Mouse (Mus musculus): ENCODE measurements around the gene Smurf1. TPM values are rescaled to one million over a fixed set of nuclear protein-coding genes. Genes with fewer than 3 reads are reported as not detected.

Smurf1 gene
- total RNA-seq, 1 experiment, result 17.9 TPM

DNA sequence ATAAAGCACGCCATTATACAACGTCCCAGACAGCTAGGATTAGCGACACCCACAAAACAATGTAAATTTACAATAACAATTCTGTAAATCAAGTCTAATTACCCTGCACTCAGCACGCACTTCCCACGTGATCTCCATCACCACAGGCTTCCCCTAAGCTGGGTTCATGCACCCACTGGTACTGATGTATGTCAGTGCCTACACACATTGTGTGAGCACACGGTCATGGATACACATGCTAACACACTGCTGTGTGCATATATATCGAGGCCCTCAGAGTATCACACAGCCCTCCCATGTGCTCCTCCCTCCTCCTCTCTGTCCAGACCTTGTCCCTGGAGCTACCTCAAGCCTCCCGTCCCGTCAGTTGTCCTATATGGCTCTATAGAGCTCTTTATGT, 46.5 kb downstream of the Smurf1 start:
- H3K36me3 ChIP-seq (ENCODE audit: control insufficient read depth, insufficient read depth, low read length, poor library complexity, severe bottlenecking), result no peaks in the 10 kb centered on the region
- H3K4me3 ChIP-seq (ENCODE audit: insufficient read depth in 1 of 2, low read depth in 1 of 2, low read length in 2 of 2, poor library complexity in 1 of 2, severe bottlenecking in 1 of 2), result no peak overlapping the region
- TF ChIP-seq HCFC1 (IDR thresholded peaks at IDR 0.05; ENCODE audit: borderline replicate concordance, insufficient read depth, low read length) (no peak), ZC3H11A (IDR thresholded peaks at IDR 0.05; ENCODE audit: borderline replicate concordance, low read depth, low read length) (no peak), CHD2 (IDR thresholded peaks at IDR 0.05; ENCODE audit: low read depth, low read length) (no peak), MAFK (IDR thresholded peaks at IDR 0.05; ENCODE audit: insufficient read depth, low read depth, low read length) (no peak), ZNF384 (IDR thresholded peaks at IDR 0.05; ENCODE audit: low read depth, low read length) (no peak)
- H3K9me3 ChIP-seq (ENCODE audit: control insufficient read depth, insufficient read depth, low read depth, low read length), result no peaks in the 10 kb centered on the region
- H3K4me1 ChIP-seq (ENCODE audit: control insufficient read depth in 2 of 2, insufficient read depth in 2 of 2, low read length in 2 of 2, poor library complexity in 1 of 2), result peaks cover 2 to 13% of the 10 kb centered on the region in 2 experiments; a peak in 2 of 4 replicates
- no peak overlapping the region for H3K27ac ChIP-seq (ENCODE audit: insufficient read depth, low read depth, low read length, poor library complexity, severe bottlenecking)
- in situ Hi-C loops (cut with MboI; ENCODE audit: low sequenced_read_pairs in 2 of 2, unreplicated experiment in 2 of 2), result no loop called here
- DNase-seq (ENCODE audit: low read depth, low spot score), result no peak
- H3K9ac ChIP-seq (ENCODE audit: insufficient read depth, low read depth, low read length, poor library complexity, severe bottlenecking), result no peak overlapping the region

DNA sequence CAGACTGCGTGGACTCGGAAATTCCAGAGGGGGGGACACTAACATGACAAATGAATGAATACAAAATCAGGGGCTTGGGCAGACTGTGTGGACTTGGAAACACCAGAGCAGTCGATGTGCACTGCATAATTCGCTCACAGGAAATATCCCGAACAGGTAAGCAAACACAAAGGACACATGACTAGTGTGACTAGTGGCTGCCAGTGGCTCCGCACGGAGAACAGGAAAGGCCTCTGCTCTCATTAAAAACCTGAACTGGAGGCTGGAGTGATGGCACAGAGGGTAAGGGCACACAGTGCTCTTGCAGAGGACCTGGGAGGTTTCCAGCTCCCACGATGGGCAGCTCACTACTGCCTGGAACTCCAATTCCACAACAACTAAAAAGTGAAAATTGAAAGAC, 47.4 kb downstream of the Smurf1 start:
- no peak for TF ChIP-seq CHD2 (IDR thresholded peaks at IDR 0.05; ENCODE audit: low read depth, low read length)
- TF ChIP-seq ZNF384 (IDR thresholded peaks at IDR 0.05; ENCODE audit: low read depth, low read length), result no peak
- no peak for TF ChIP-seq MAFK (IDR thresholded peaks at IDR 0.05; ENCODE audit: insufficient read depth, low read depth, low read length)
- no peak for TF ChIP-seq ZC3H11A (IDR thresholded peaks at IDR 0.05; ENCODE audit: borderline replicate concordance, low read depth, low read length)
- TF ChIP-seq HCFC1 (IDR thresholded peaks at IDR 0.05; ENCODE audit: borderline replicate concordance, insufficient read depth, low read length), result no peak
- DNase-seq (ENCODE audit: low read depth, low spot score), result no peak
- H3K9ac ChIP-seq (ENCODE audit: insufficient read depth, low read depth, low read length, poor library complexity, severe bottlenecking), result no peak overlapping the region
- peaks cover 6 to 17% of the 10 kb centered on the region in 2 experiments; a peak in 3 of 4 replicates for H3K4me1 ChIP-seq (ENCODE audit: control insufficient read depth in 2 of 2, insufficient read depth in 2 of 2, low read length in 2 of 2, poor library complexity in 1 of 2)
- no peaks in the 10 kb centered on the region for H3K36me3 ChIP-seq (ENCODE audit: control insufficient read depth, insufficient read depth, low read length, poor library complexity, severe bottlenecking)
- in situ Hi-C loops (cut with MboI; ENCODE audit: low sequenced_read_pairs in 2 of 2, unreplicated experiment in 2 of 2), result no loop called here
- H3K9me3 ChIP-seq (ENCODE audit: control insufficient read depth, insufficient read depth, low read depth, low read length), result no peaks in the 10 kb centered on the region
- no peak overlapping the region for H3K27ac ChIP-seq (ENCODE audit: insufficient read depth, low read depth, low read length, poor library complexity, severe bottlenecking)
- H3K4me3 ChIP-seq (ENCODE audit: insufficient read depth in 1 of 2, low read depth in 1 of 2, low read length in 2 of 2, poor library complexity in 1 of 2, severe bottlenecking in 1 of 2), result no peak overlapping the region

DNA sequence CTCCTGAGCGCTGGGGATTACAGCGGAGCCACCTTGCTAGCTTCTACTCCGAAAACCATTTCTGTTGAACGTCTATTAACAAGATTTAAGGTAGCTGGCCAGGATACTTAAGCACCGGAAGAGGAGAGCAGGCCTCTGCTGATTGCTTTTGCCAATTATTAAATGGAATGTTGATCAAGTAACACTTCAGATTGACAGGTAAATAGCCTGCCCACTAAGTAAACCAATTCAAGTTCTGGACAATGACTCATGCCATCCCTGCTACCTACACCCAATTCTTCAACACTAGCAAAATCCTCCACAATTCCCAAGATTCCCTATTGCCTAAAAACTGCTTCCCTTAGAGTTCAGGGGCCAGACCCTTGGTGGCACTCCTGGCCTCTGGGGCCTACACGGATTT, 48.5 kb downstream of the Smurf1 start:
- Histone ChIP-seq H3K9me3 (ENCODE audit: control insufficient read depth, insufficient read depth, low read depth, low read length) (no peaks in the 10 kb centered on the region), H3K9ac (ENCODE audit: insufficient read depth, low read depth, low read length, poor library complexity, severe bottlenecking) (no peak overlapping the region), H3K36me3 (ENCODE audit: control insufficient read depth, insufficient read depth, low read length, poor library complexity, severe bottlenecking) (no peaks in the 10 kb centered on the region), H3K4me3 (ENCODE audit: insufficient read depth in 1 of 2, low read depth in 1 of 2, low read length in 2 of 2, poor library complexity in 1 of 2, severe bottlenecking in 1 of 2) (no peak overlapping the region), H3K4me1 (ENCODE audit: control insufficient read depth in 2 of 2, insufficient read depth in 2 of 2, low read length in 2 of 2, poor library complexity in 1 of 2) (peaks cover 8 to 20% of the 10 kb centered on the region in 2 experiments; a peak in 3 of 4 replicates), H3K27ac (ENCODE audit: insufficient read depth, low read depth, low read length, poor library complexity, severe bottlenecking) (no peak overlapping the region; the same call in 1 of the 2 replicates)
- DNase-seq (ENCODE audit: low read depth, low spot score), result no peak
- in situ Hi-C loops (cut with MboI; ENCODE audit: low sequenced_read_pairs in 2 of 2, unreplicated experiment in 2 of 2), result no loop called here
- no peak for TF ChIP-seq CHD2 (IDR thresholded peaks at IDR 0.05; ENCODE audit: low read depth, low read length)

DNA sequence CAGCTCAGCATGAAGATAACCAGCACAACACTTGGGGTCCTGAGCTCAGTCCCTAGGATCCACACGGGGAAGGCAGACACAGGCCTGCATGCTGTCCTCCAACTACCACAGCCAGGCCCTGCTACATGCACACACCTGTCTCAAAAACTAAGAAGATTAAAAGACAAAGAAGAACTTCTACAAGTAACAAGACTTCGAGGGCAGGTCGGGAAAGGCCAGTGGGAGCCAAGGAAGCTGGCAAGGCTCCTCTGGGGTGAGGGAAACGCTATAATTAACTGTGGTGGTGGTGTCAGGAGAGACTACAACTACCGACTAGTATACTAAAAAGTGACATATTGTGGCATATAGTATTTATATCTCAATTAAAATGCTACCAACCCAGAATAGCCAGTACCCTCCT, 49.8 kb downstream of the Smurf1 start:
- in situ Hi-C loops (cut with MboI; ENCODE audit: low sequenced_read_pairs in 2 of 2, unreplicated experiment in 2 of 2), result no loop called here
- Histone ChIP-seq H3K9me3 (ENCODE audit: control insufficient read depth, insufficient read depth, low read depth, low read length) (no peaks in the 10 kb centered on the region), H3K4me3 (ENCODE audit: insufficient read depth in 1 of 2, low read depth in 1 of 2, low read length in 2 of 2, poor library complexity in 1 of 2, severe bottlenecking in 1 of 2) (no peak overlapping the region), H3K36me3 (ENCODE audit: control insufficient read depth, insufficient read depth, low read length, poor library complexity, severe bottlenecking) (no peaks in the 10 kb centered on the region), H3K9ac (ENCODE audit: insufficient read depth, low read depth, low read length, poor library complexity, severe bottlenecking) (no peak overlapping the region), H3K4me1 (ENCODE audit: control insufficient read depth in 2 of 2, insufficient read depth in 2 of 2, low read length in 2 of 2, poor library complexity in 1 of 2) (peaks cover 7 to 21% of the 10 kb centered on the region in 2 experiments), H3K27ac (ENCODE audit: insufficient read depth, low read depth, low read length, poor library complexity, severe bottlenecking) (no peak overlapping the region)
- no peak for TF ChIP-seq ZC3H11A (IDR thresholded peaks at IDR 0.05; ENCODE audit: borderline replicate concordance, low read depth, low read length)
- no peak for TF ChIP-seq MAFK (IDR thresholded peaks at IDR 0.05; ENCODE audit: insufficient read depth, low read depth, low read length)
- no peak for TF ChIP-seq CHD2 (IDR thresholded peaks at IDR 0.05; ENCODE audit: low read depth, low read length)
- TF ChIP-seq ZNF384 (IDR thresholded peaks at IDR 0.05; ENCODE audit: low read depth, low read length), result no peak
- no peak for TF ChIP-seq HCFC1 (IDR thresholded peaks at IDR 0.05; ENCODE audit: borderline replicate concordance, insufficient read depth, low read length)
- DNase-seq (ENCODE audit: low read depth, low spot score), result no peak

DNA sequence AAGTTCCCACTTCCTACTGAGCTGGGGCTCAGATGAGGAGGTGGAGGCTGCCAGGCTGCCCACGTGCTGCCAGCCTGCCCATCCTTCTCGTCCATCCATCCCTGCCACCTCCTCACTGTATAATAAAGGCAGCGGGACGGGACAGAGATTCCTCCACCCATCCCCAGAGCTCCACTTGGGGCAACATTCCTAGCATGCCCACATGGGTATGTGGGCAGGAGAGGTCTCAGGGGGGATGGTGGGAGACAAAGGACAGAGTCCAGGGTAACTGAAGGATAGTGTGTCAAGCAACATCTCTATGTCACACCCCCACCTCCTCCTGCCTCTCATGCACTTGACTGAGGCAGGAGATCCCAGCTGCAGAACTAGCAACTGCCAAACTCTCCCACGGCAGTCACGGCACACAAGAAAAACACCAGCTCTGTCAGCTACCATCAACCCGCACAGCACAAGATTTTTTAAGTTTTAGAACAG, 51.2 kb downstream of the Smurf1 start:
- Histone ChIP-seq H3K4me3 (ENCODE audit: insufficient read depth in 1 of 2, low read depth in 1 of 2, low read length in 2 of 2, poor library complexity in 1 of 2, severe bottlenecking in 1 of 2) (no peak overlapping the region; a peak in 1 of 4 replicates), H3K9ac (ENCODE audit: insufficient read depth, low read depth, low read length, poor library complexity, severe bottlenecking) (no peak overlapping the region), H3K4me1 (ENCODE audit: control insufficient read depth in 2 of 2, insufficient read depth in 2 of 2, low read length in 2 of 2, poor library complexity in 1 of 2) (peaks cover 11 to 26% of the 10 kb centered on the region in 2 experiments), H3K27ac (ENCODE audit: insufficient read depth, low read depth, low read length, poor library complexity, severe bottlenecking) (no peak overlapping the region), H3K9me3 (ENCODE audit: control insufficient read depth, insufficient read depth, low read depth, low read length) (no peaks in the 10 kb centered on the region), H3K36me3 (ENCODE audit: control insufficient read depth, insufficient read depth, low read length, poor library complexity, severe bottlenecking) (no peaks in the 10 kb centered on the region)
- DNase-seq (ENCODE audit: low read depth, low spot score), result no peak
- TF ChIP-seq ZNF384 (IDR thresholded peaks at IDR 0.05; ENCODE audit: low read depth, low read length), result no peak
- no peak for TF ChIP-seq ZC3H11A (IDR thresholded peaks at IDR 0.05; ENCODE audit: borderline replicate concordance, low read depth, low read length)
- TF ChIP-seq HCFC1 (IDR thresholded peaks at IDR 0.05; ENCODE audit: borderline replicate concordance, insufficient read depth, low read length), result no peak
- TF ChIP-seq MAFK (IDR thresholded peaks at IDR 0.05; ENCODE audit: insufficient read depth, low read depth, low read length), result no peak
- TF ChIP-seq CHD2 (IDR thresholded peaks at IDR 0.05; ENCODE audit: low read depth, low read length), result no peak
- in situ Hi-C loops (cut with MboI; ENCODE audit: low sequenced_read_pairs in 2 of 2, unreplicated experiment in 2 of 2), result no loop called here

All from ES-E14 (cell line).